Mouse (Mus musculus) T-helper 1 cell (primary cell): Measurements from ENCODE around the gene Akr1c14.
"Not testable (repeated sequence)": the region's sequence is repeated elsewhere in the genome, so short reads cannot be mapped to it uniquely, and the experiment has no call there.

Experiments
- in situ Hi-C: fragments of 300-600 bp; cut with MboI, MseI; formaldehyde crosslinking; loops from one replicate; pipeline ENCODE4 v1.15.1; 2025; ENCODE audit warnings: high pct_unique_total_duplicates

The Akr1c14 gene

GRCm38 (mm10) chr13:4048719-4049118 is at the start of gene Akr1c14:
TSS of gene Akr1c14 (plus strand) at chr13:4049011.
- in situ Hi-C loops: no loop called here

DNA sequence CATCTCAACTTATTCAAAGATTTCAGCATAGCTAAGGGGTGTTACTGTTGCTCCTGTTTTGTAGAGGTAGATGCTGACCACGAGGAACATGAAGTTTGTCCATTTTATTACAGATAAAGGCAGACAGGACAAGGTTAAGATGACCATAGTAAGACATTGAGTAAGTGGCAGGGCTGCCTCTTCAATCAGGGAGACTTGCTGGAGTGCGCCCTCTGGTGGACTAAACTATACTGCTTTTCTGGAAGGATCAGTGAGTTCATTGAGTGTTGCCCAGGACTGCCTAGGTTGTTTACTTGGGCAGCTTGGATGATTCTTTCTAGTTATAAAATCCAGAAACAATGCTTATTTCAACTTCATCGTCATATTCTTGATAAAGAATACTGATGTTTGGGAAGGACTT is 47.1 kb upstream of the Akr1c14 start:
- in situ Hi-C loops: loop anchor here (5.0 kb wide), 1 partner anchor 339 kb away; no protein-coding TSS in a partner anchor

DNA sequence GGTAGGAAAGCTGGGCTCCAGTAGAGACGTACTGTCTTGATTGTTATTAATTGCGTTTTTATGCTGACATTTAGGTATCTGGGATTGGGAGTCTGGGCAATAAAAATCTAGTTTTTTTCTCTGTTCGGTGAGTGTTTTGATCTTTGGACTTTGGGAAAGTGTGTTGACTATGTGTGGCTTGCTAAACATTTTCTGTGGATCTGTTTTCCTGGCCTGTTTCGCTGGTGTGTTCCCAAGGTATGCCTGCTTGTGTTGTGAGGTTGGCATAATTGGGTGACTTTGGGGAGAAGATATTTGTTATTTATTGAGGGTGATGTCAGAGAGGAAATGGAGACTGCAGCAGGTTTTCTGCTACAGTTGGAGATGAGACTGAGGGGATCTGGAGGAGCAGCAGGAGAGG is 38.0 kb upstream of the Akr1c14 start:
- in situ Hi-C loops: no loop called here

GRCm38 (mm10) chr13:4013811-4014210 is 35.0 kb upstream of the Akr1c14 start:
- in situ Hi-C loops: no loop called here

DNA sequence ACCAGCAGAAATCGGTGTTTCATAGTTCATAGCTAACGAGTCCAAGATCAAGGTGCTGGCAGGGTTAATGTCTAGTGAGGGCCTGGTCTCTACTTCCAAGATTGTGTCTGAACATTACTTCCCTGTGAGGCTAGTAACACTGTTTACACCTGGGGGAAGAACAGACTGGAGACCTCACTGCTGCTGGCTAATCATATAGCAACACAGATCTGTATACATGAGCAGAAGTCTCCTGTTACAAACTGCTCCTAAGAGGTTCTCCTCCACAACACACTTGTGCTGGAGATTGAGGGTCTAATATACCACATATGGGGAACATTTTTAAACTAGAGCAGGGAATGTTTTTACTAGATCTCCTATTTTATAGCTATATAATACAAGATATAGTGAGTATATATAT is 18.9 kb upstream of the Akr1c14 start:
- in situ Hi-C loops: no loop called here

GRCm38 (mm10) chr13:4032512-4032911 is 16.3 kb upstream of the Akr1c14 start:
- in situ Hi-C loops: no loop called here

DNA sequence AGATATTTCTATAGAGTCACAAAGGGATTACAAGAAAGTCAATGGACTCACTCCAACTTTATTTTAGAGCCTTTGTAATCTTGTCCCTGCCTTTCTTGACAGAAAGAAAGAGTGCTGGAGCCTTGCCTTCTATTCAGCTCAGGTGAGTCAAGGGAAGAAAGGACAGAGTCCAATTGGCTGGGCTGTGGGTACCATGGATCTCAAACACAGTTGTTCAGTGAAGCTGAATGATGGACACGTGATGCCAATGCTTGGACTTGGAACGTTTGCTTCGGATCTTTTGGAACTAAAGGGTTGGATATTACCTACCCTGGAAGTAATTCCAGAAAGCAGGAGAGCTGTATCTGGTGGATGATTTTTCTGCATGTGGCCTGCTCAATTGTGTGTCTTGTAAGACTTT is 13.8 kb upstream of the Akr1c14 start:
- in situ Hi-C loops: no loop called here

DNA sequence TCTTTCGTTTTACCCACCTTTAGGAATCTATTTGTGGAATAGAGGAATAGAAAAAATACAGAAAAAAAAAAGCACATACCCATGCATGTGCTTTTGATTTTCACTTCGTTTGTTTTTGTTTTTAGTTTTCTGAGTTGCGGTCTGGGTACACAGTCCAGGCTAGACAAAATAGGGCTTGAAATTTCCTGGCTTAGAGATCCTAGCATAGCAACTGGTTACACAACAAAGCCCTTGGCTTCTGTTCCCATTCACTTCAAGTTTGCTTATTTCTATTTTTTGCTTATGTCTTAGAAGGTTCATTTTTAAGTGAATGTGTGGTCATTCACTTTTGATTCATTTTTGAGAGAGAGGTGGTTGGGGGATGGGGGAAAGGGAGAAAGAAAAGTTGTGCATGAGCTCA is 2.7 kb upstream of the Akr1c14 start:
- in situ Hi-C loops: no loop called here

- in situ Hi-C loops: no loop called here
These were observed 2.0 kb upstream of the Akr1c14 start for GRCm38 (mm10) chr13:4046841-4047240.

DNA sequence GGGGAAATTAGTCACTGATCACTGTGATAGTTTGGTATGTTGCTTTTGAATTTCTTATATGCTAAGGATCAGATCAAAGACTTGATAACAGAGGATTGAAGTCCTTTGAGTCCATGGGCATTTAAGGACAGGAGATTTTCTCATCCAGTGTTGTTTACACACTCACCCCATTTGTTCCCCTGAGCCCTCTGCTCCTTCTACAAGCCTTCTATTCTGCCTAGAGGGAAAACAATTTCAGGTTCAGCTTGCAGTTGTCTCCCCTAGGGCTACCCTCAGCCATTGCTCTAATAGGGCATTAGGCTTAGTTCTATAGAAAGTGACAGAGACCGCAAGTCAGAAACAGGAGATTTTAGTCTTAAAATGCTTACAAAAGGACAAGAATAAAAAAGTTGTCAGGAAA is 585 bp upstream of the Akr1c14 start:
- in situ Hi-C loops: no loop called here

GRCm38 (mm10) chr13:4049655-4050054 is 844 bp downstream of the Akr1c14 start:
- in situ Hi-C loops: no loop called here

DNA sequence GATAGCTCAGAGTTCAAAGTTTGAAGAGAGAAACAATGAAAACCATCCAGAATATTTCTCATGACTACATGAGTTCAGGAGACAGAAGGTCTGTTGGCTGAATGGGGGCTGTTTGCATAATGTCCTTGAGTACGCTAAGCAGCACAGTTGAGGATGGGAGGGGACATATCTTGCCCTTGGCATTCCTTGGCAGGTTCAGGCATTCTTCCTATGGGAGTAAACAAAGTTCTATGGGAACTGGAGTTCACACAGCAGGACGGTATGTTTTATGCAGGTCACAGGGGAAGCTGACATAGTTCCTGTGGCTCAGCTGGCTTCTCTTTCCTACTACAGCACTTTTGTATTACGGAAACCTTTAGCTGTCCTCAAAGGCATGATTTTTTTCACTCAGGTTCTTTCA is 6.6 kb downstream of the Akr1c14 start:
- in situ Hi-C loops: no loop called here

DNA sequence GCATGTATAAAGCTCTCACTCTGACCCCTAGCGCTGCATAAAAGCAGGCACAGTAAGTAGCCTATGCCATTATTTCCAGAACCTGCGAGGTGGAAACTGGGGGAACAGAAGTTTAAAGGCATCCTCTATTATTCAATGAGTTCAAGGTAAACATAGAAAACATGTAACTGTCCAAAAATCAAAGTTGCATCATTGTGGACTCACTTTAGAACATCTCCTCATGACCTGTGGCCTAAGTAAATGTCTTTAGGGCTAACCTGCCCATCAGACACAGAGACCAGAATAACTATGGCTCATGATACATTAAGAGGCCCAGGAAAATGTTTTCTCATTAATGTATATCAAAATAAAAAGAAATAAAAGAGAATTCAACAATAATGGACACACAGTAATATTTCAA is 7.4 kb downstream of the Akr1c14 start:
- in situ Hi-C loops: no loop called here

DNA sequence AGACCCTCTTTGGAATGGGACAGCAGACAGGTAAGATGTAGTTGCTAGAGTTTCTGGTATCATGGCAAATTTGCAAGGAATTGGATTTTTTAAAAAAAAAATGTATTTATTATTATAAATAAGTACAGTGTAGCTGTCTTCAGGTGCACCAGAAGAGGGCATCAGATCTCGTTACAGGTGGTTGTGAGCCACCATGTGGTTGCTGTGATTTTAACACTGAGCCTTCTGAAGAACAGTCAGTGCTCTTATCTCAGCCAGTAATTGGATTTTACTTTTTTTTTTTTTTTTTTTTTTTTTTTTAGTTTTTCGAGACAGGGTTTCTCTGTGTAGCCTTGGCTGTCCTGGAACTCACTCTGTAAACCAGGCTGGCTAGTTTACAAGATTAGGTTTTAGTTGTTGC is 9.4 kb downstream of the Akr1c14 start:
- in situ Hi-C loops: not testable (repeated sequence)

DNA sequence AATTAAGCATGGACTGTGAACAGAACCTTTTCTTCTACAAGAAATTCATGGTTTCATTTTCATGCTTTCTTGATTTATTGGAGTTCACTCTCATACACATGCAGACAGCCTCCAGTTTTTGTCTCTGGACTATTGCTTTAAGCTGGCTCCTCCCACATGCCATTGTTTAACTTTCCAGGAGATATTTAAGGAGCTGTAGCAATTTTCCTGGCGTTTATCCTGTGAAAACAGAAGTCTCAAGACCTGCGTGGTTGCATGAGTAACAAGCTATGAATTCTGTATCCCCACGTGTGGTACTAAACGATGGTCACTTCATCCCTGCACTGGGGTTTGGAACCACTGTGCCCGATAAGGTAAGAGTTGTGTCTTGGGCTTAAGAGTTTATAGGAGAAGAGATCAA is 10.6 kb downstream of the Akr1c14 start:
- in situ Hi-C loops: no loop called here

GRCm38 (mm10) chr13:4060214-4060730 is 11.5 kb downstream of the Akr1c14 start:
- in situ Hi-C loops: no loop called here

DNA sequence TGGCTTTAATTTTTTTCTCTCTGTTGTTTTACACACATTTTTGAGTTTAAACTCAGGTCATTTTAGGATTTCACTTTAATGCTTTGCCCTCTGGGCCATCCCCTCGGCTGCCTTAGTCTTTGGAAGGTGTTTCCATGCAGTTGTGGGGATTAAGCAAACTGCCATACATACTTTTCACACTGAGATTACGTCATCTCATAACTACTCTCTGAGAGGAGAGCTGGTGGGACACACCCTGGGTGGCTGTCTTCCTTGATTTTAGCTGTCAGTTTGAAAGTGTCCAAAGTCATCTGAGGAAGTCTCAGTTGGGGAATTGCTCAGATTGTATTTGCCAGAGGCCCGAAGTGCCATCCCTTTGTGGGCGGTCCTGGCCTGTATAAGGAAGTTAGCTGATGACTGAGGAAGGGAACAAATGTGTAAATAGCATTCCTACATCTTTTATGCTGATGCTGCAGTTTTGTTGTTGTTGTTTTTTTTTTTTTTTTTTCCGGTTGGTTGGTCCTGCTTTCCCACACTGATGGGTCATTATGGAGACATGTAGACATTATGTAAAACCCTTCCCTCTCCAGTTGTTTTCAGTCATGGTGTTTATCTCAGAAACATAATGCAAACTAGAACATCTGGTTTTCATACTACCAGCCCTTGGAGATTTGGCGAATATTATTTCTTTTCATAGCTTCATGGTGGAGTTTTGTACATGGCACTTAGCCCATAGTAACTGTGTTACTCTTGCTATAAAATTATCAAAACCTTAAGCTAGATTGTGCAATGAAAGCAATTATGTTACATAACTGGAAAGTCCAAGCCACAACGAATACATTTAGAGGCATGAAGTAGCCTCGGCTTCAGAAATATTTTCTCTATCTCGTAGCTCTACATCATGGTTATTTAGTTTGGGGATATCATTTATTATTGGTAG is 28.0 kb downstream of the Akr1c14 start:
- in situ Hi-C loops: no loop called here

DNA sequence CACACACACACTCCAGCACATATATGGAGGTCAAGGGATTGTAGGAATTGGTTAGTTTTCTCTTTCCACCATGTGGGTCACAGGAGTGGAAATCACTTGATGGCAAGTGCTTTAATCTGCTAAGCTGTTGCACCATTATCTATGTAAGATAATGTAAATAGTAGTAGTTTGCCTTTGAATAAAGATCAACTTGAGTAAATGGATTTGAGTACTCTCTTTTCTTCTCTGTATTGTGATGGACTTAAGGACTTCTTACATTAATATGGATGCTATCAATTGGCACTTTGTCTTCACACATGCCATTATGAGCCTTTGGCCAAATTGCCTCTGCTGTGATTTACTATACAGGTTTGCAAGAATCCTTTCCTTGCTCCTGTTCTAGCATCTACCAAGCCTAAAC is 31.1 kb downstream of the Akr1c14 start:
- in situ Hi-C loops: no loop called here

DNA sequence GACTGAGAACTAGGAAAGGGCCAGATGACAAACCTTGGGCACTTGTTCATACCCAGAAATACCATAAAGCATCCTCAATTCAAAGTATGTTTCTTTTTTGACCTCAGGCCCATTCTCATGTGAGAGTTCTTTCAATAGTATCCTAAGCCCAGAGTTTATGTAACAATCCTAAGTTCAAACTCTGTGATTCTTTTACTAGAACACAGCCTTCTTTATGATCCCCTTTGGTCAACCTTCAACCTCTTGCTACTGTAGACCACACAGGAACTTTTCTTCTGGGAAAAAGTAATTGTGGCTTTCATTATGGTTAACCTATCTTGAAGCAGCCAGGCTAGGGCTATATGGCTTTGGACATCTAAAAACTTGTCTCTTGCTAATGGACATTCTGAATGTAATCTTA is 52.9 kb downstream of the Akr1c14 start:
- in situ Hi-C loops: no loop called here

DNA sequence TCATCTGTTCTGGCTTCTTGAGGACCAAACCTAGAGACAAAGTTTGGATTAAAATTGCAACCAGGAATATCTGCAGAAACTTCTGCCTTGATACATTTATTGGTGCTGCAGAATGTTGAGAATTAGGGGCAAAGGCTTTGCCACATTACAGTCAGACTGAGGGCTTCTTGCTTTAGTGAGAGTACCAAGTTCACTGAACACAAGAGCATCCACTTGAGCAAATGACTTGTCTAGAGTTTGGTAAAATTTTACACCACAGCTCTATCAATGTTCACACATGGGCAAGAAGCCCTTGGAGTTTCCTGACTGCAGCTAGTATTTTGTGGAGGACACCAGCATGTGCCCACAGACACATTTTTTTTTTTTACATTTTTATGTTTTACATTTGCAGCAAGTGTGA is 53.9 kb downstream of the Akr1c14 start:
- in situ Hi-C loops: no loop called here

GRCm38 (mm10) chr13:4110281-4111188 is 61.7 kb downstream of the Akr1c14 start:
- in situ Hi-C loops: no loop called here

DNA sequence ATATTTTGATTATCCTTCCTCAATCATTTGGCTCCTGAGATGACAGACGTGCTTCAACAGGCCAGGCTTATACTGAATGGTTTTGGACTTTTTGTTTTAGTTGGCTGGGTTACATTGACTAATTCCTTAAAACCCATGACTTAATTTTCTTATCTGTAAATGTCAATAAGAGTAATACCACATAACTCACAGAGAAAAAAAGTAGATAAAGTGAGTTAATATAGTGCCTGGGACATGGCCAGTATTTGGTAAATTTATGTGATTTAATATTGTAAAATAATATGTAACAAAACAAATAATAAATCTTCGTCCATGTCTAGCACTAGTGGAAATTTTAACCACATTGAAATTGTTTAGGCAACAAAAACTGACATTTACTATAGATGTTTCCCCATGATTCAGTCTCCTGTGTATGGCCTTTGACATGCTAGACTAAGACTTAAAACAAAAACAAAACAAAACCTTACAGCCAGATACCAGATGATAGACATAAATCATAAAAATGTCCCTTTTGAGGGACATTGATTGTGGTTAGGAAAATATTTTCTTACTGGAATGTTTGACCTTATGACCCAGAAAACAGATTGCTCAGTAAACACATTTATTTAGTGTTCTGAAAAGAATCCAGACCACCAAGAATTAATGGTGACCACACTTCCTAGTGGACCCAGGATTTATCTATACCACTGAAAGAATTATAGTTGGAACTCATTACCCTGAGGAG is 70.5 kb downstream of the Akr1c14 start:
- in situ Hi-C loops: no loop called here
